Mouse (Mus musculus) cerebellum, postnatal 25 days (tissue): Measurements from ENCODE around the gene Parvb.
"Not testable (repeated sequence)": the region's sequence is repeated elsewhere in the genome, so short reads cannot be mapped to it uniquely, and the experiment has no call there.

Experiments
- DNase-seq, 2 experiments: peaks; one replicate each; pipeline ENCODE4 v3.0.0; 2021; ENCODE audit warnings: mixed read lengths in 2 of 2

The Parvb gene

GRCm38 (mm10) chr15:84258602-84259355, 26.9 kb downstream of the Parvb start:
- no peak for DNase-seq

GRCm38 (mm10) chr15:84260123-84260822, 28.4 kb downstream of the Parvb start:
- peak; percentile 73 to 88 for DNase-seq

GRCm38 (mm10) chr15:84262630-84263029, 30.8 kb downstream of the Parvb start:
- no peak for DNase-seq

GRCm38 (mm10) chr15:84263573-84263972, 31.7 kb downstream of the Parvb start:
- no peak for DNase-seq

GRCm38 (mm10) chr15:84265141-84265540, 33.3 kb downstream of the Parvb start:
- no peak for DNase-seq

- DNase-seq: no peak
Observed at GRCm38 (mm10) chr15:84266290-84266689, 34.4 kb downstream of the Parvb start.

- no peak for DNase-seq
Observed at GRCm38 (mm10) chr15:84267720-84268260, 35.9 kb downstream of the Parvb start.

GRCm38 (mm10) chr15:84269107-84269633, 37.3 kb downstream of the Parvb start:
- no peak for DNase-seq

- no peak for DNase-seq
Observed at GRCm38 (mm10) chr15:84270032-84270431, 38.2 kb downstream of the Parvb start.

GRCm38 (mm10) chr15:84270463-84270862, 38.6 kb downstream of the Parvb start:
- DNase-seq: no peak

- no peak for DNase-seq
Observed at GRCm38 (mm10) chr15:84276066-84276465, 44.2 kb downstream of the Parvb start.

GRCm38 (mm10) chr15:84278091-84278490, 46.2 kb downstream of the Parvb start:
- DNase-seq: no peak

- DNase-seq: no peak
Observed at GRCm38 (mm10) chr15:84278656-84279055, 46.8 kb downstream of the Parvb start.

- DNase-seq: no peak
Observed at GRCm38 (mm10) chr15:84280309-84280708, 48.5 kb downstream of the Parvb start.

GRCm38 (mm10) chr15:84280712-84281347, 49.0 kb downstream of the Parvb start:
- no peak for DNase-seq

- DNase-seq: peak; percentile 38 to 56
Observed at GRCm38 (mm10) chr15:84282206-84283085, 50.6 kb downstream of the Parvb start.

GRCm38 (mm10) chr15:84284059-84284458, 52.2 kb downstream of the Parvb start:
- DNase-seq: peak; percentile 35 to 58

- no peak for DNase-seq
Observed at GRCm38 (mm10) chr15:84285453-84285852, 53.6 kb downstream of the Parvb start.

- DNase-seq: not testable (repeated sequence)
Observed at GRCm38 (mm10) chr15:84288953-84289352, 57.1 kb downstream of the Parvb start.

GRCm38 (mm10) chr15:84291097-84291496, 59.3 kb downstream of the Parvb start:
- DNase-seq: no peak

- no peak for DNase-seq
Observed at GRCm38 (mm10) chr15:84293590-84293989, 61.7 kb downstream of the Parvb start.

- DNase-seq: no peak
Observed at GRCm38 (mm10) chr15:84294391-84294790, 62.5 kb downstream of the Parvb start.
